Mouse (Mus musculus) large intestine, adult 2 months (tissue): ENCODE data around the gene Trpc2. TPM values are rescaled to one million over a fixed set of nuclear protein-coding genes. Genes with fewer than 3 reads are reported as not detected.

Source experiments
- DNase-seq: peaks from one replicate; pipeline ENCODE4 v3.0.0-alpha.2; 2012; ENCODE audit warnings: low read depth, low spot score
- WGBS: fragments of 180-500 bp; shearing (Covaris S2); methylation state at CpG from one replicate; pipeline ENCODE4 v1.1.7; 2018; 5-methylcytosine and 5-hydroxymethylcytosine counted together
- polyA plus RNA-seq: library from polyadenylated mRNA; depleted of rRNA; stranded (reverse); fragments of >200 nt; gene quantifications from 2 replicates; pipeline ENCODE4 v1.2.3, GENCODE M21; 2012; rRNA removed

The Trpc2 gene
- polyA plus RNA-seq, 1 experiment = not detected

GRCm38 (mm10) chr7:102101487-102101886, 18.6 kb downstream of the Trpc2 start, which contains the start of gene Art1:
Gene Art1, plus strand, starts transcription at chr7:102101743.
- DNase-seq = no peak
- 85% methylated on average over 5 of the region's 5 CpGs for WGBS

DNA sequence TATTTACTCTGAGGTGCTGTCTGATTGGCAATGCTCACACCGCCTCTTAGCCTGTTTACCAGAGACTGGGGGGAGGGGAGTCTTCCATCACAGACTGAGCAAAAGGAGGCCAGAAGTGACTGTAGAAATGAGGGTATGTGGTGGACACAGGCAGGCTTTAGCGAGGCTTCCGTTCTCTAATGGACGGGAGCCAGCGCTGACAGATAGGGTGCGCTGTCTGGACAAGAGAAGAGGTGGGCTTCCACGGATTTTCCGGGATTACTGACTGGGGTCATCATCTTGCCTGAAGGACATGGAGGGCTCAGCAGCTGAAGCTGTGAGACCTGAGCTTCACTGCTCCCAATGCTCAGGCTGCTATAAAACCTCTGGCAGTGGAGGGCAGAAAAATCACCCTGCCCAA, 19.3 kb downstream of the Trpc2 start:
- no peak for DNase-seq
- WGBS = 79% methylated on average over 8 of the region's 8 CpGs

DNA sequence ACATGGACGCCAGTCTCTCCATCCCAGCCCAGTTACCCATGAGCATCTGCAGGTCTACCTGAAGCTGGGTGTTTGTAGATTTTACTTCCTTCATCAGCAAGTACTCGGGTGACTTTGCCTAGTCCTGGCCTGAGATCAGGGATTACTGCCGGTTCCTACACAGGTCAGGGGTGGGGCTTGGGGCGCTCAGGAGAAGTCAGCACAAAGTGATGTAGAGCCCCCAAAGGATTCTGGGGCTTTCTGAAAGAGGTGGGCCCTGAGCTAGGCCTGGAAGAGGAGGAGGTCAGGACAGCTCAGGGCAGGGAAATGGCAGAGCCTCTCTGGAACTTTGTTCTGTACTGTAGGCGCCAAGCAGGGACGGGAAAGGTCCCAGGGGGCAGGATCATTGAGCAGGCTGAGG, 19.8 kb downstream of the Trpc2 start:
- DNase-seq = no peak
- 45% methylated on average over 6 of the region's 6 CpGs for WGBS

- WGBS = 82% methylated on average over 2 of the region's 2 CpGs
- DNase-seq = no peak
These were observed 20.6 kb downstream of the Trpc2 start for GRCm38 (mm10) chr7:102103555-102103954.

- DNase-seq = no peak
- WGBS = 72% methylated on average over 5 of the region's 5 CpGs
These were observed 21.2 kb downstream of the Trpc2 start for GRCm38 (mm10) chr7:102104126-102104525.

GRCm38 (mm10) chr7:102106700-102107141, 23.8 kb downstream of the Trpc2 start:
- DNase-seq = no peak
- WGBS = 30% methylated on average over 23 of the region's 23 CpGs

DNA sequence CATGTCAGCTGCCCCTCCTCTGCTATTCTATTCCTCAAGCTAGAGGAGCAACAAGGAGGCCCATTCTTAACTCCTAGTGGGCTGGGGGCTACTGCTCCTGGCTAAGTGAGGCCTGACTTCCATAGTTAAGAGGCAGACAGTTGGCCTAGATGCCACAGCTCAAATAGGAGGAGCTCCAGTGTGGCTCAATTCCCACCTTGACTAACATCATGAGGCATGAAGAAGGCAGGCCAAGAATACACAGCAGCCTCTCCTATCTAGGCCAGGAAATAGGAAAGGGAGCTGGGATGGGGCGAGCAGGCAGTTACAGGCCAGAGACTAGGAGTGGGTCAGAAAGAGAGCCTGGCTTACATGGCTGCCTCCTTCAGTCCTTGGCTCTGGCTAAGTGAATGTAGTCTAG, 25.3 kb downstream of the Trpc2 start:
- WGBS = 75% methylated on average over 1 of the region's 1 CpGs
- no peak for DNase-seq

DNA sequence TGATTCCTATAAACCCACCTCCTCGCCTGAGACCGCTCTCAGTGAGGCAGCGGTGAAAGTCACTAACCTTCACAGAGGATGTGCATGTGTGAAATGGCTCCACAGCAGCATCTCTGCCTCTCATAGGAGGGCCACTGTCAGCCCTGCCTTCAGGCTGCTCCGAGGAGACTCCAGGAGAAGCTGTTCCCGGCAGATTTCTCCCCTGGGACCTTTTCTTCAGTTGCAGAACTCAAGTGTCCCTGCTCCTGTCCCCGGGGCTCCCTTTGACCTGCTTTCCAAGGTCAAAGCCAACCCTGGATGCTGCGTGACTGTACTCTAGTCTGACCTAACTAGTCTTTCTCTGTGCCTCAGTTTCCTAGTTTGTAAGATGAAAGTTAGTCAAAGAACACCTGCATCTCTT, 26.3 kb downstream of the Trpc2 start, which contains the start of gene Art5:
TSS of gene Art5 (minus strand) at position 319 of the 400 bp plus-strand sequence.
- 78% methylated on average over 7 of the region's 7 CpGs for WGBS
- DNase-seq = no peak

DNA sequence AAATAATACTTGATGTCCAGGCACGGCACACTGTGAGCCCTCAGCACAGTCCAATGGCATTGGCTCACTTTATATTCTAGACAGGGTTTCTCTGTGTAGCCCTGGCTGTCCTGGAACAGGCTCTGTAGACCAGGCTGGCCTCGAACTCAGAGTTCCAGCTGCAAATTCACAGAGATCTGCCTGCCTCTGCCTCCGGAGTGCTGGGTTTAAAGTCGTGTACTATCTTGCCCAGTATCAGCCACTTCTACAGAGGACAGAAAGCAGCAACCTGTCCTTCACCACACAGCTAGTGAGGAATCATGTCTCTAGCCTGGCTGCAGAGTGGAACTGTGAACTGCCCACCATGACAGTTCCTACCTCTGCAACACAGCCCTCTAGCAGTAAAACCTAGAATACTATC, 26.8 kb downstream of the Trpc2 start:
- no peak for DNase-seq
- 88% methylated on average over 4 of the region's 4 CpGs for WGBS

GRCm38 (mm10) chr7:102113151-102113729, 30.3 kb downstream of the Trpc2 start:
- DNase-seq = no peak
- 74% methylated on average over 45 of the region's 45 CpGs for WGBS

DNA sequence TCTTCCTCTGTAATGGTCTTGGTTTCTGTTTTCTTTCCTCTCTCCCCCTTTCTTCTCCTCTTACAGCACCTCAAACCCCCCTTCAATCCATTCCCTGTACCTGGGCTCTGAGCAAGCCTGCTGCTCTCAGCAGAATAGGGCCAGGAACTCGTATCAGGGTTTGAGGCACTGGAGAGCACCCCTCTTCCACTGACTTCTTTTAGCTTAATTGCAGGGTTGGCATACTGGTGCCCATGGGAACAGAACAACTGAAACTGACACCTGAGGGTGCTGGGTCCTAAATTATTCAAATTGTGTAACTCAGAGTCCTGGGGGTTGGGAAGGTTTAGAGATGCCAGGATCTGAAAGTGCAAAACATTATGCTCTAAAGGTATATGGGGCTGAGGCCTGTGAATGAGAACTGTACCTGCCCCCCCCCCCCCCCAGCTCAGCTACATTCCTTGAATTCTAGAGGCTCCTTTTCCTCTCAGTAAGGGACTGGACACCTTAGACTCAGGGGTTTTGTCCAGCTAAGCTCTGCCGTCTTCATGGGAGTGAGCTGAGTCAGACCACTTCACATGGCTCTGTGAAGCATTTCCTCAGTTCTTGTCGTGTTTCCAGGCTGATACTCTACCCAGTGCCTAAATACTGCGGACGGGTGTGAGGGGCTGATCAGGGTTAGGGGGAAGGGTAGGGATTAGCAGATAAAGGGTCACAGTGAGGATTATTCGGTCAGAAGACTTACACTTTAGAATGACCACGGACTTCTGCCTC, 33.8 kb downstream of the Trpc2 start, which contains the start of gene Chrna10:
TSS of gene Chrna10 (minus strand) at position 250 of the 753 bp plus-strand sequence.
- WGBS = 43% methylated on average over 7 of the region's 7 CpGs
- no peak for DNase-seq

- no peak for DNase-seq
- 72% methylated on average over 6 of the region's 6 CpGs for WGBS
These were observed 34.5 kb downstream of the Trpc2 start for GRCm38 (mm10) chr7:102117382-102117781.

DNA sequence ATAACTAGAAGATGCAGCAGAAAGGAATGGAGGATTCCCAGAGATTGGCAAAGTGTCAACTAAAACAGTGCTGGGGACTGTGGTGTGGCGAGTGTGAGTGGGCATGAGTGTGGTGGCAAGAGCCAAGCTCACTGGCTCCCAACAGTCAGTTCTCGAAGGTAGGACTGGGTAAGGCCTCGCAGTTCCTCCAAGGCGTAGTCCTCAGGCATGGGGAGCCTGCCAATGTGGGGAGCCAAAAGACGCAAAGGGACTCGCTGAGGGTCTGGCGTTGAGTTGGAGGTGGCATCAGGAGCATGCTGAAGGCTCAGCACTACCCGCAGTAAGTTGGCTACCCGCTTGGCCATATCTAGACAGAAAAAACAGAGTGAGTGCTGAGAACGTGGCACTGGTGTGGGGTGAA, 37.4 kb downstream of the Trpc2 start:
- WGBS = 94% methylated on average over 10 of the region's 10 CpGs
- no peak for DNase-seq

- DNase-seq = no peak
- WGBS = 83% methylated on average over 4 of the region's 4 CpGs
These were observed 49.5 kb downstream of the Trpc2 start for GRCm38 (mm10) chr7:102132395-102132794.

DNA sequence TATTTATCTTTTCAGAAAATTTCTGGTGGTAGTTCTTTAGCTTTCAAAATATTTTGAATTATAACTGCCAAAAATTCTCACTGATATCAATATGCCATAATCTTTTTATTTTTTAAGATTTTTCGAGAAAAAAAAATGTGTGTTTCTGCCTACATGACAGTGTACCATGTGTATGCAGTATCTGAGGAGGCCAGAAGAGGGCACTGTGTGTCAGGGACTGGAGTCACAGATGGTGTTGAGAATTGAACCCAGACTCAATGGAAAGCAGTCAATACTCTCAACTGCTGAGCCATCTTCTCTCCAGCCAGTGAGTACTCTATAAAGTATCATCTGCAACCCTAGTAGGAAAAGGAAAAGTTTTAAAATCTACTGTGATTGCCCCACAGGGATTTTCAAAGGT, 54.5 kb downstream of the Trpc2 start:
- DNase-seq = no peak
- WGBS = 80% methylated on average over 1 of the region's 1 CpGs

- 98% methylated on average over 5 of the region's 5 CpGs for WGBS
- no peak for DNase-seq
These were observed 55.0 kb downstream of the Trpc2 start for GRCm38 (mm10) chr7:102137898-102138297.

Other genes starting within 250 kb of the Trpc2 start
- 54.1 and 73.6 TPM in 2 replicates for gene Inppl1, start 244.9 kb upstream of the Trpc2 start, polyA plus RNA-seq
- gene Folr2, start 225.9 kb upstream of the Trpc2 start, polyA plus RNA-seq = 2.8 and 5.6 TPM in 2 replicates
- 46.4 and 67.7 TPM in 2 replicates for gene Anapc15, start 219.4 kb upstream of the Trpc2 start, polyA plus RNA-seq
- gene Folr1, start 212.3 kb upstream of the Trpc2 start, polyA plus RNA-seq = 1.3 and 2.8 TPM in 2 replicates
- 185 and 198 TPM in 2 replicates for gene Lamtor1, start 177.2 kb upstream of the Trpc2 start, polyA plus RNA-seq
- 0.11 and 0.14 TPM in 2 replicates for gene Tomt, start 176.8 kb upstream of the Trpc2 start, polyA plus RNA-seq
- gene Lrrc51, start 149.2 kb upstream of the Trpc2 start, polyA plus RNA-seq = 6.3 and 6.8 TPM in 2 replicates
- gene Numa1, start 149.0 kb upstream of the Trpc2 start, polyA plus RNA-seq = 44.7 and 56.1 TPM in 2 replicates
- 25.7 and 49.6 TPM in 2 replicates for gene Il18bp, start 64.4 kb upstream of the Trpc2 start, polyA plus RNA-seq
- gene Rnf121, start 17.6 kb upstream of the Trpc2 start, polyA plus RNA-seq = 39.9 and 70.6 TPM in 2 replicates
- gene Xndc1, start 17.6 kb upstream of the Trpc2 start, polyA plus RNA-seq = 14.3 and 14.4 TPM in 2 replicates
- gene Xntrpc, start 17.4 kb upstream of the Trpc2 start, polyA plus RNA-seq = 1.5 and 2.2 TPM in 2 replicates
- 0.09 TPM in 1 of 2 replicates, not detected in the other for gene Art1, start 18.6 kb downstream of the Trpc2 start, polyA plus RNA-seq
- 0.24 and 0.29 TPM in 2 replicates for gene Art5, start 26.4 kb downstream of the Trpc2 start, polyA plus RNA-seq
- 0.26 and 0.60 TPM in 2 replicates for gene Chrna10, start 33.7 kb downstream of the Trpc2 start, polyA plus RNA-seq
- 11.7 and 15.5 TPM in 2 replicates for gene Nup98, start 127.1 kb downstream of the Trpc2 start, polyA plus RNA-seq
- 48.3 and 64.8 TPM in 2 replicates for gene Pgap2, start 127.1 kb downstream of the Trpc2 start, polyA plus RNA-seq
- gene Rhog, start 172.9 kb downstream of the Trpc2 start, polyA plus RNA-seq = 104 and 114 TPM in 2 replicates
- gene Stim1, start 184.7 kb downstream of the Trpc2 start, polyA plus RNA-seq = 21.6 and 25.3 TPM in 2 replicates